Mouse (Mus musculus): ENCODE results near the gene Ptch2. TPM values are rescaled to one million over a fixed set of nuclear protein-coding genes. Genes with fewer than 3 reads are reported as not detected.

The Ptch2 gene
- polyA plus RNA-seq, 1 experiment from 2014 or later, result 7.4 TPM

DNA sequence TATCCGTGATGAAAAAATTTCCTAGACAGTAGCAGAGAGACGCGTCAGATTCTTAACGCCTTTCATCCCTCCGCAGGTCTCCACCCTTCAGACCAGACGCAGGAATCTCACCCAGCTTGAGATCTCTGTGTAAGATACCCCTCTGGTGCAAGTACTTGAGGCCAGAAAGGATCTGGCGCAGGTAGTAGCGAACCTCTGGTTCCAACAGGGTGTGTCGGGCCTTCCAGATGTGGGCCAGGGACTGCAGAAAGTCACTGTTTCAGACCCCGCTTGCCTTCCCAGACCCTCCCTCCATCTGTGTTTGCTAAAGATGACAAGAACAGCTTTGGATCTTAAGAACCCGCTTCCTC is 36.9 kb downstream of the Ptch2 start:
- H3K4me1 ChIP-seq (replicated peaks), result peaks cover 38% of the 10 kb centered on the region
- peaks cover 28% of the 10 kb centered on the region for H3K36me3 ChIP-seq
- H3K4me2 ChIP-seq, result peak overlapping the region; percentile 76
- peak overlapping the region; percentile 92 for H3K9ac ChIP-seq
- 7% methylated on average over 11 of the region's 11 CpGs for WGBS
- peak overlapping the region; percentile 81 for H3K27ac ChIP-seq (replicated peaks)
- ATAC-seq (ENCODE audit: low read depth), result no peak
- no peaks in the 10 kb centered on the region for H3K27me3 ChIP-seq
- peak overlapping the region; percentile 83 for H3K4me3 ChIP-seq
- no peaks in the 10 kb centered on the region for H3K9me3 ChIP-seq

DNA sequence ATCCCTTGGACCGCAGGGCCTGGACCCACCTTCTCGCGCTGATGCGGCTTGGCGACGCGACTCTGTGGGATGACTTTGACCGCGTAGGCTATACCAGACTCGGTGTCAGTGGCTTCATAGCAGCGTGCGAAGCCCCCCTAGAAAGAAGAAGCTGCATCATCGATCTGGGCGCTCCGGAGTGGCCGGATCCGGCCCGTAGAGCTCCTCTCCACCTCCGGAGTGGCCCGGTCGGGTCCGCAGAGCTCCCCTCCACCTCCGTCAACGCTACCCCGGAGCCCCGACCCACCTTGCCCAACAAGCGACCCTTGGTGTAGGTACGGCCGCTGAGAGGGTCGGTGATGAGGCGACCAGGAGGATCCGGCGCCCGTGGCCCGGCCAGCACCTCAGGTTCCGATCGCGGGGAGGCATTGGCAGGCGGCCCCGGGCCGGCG is 37.5 kb downstream of the Ptch2 start:
- Histone ChIP-seq H3K9ac (peak overlapping the region; percentile 92), H3K4me1 (replicated peaks) (peaks cover 38% of the 10 kb centered on the region), H3K27ac (replicated peaks) (peak overlapping the region; percentile 81), H3K36me3 (peaks cover 22% of the 10 kb centered on the region), H3K27me3 (no peaks in the 10 kb centered on the region), H3K9me3 (no peaks in the 10 kb centered on the region), H3K4me3 (peak overlapping the region; percentile 83), H3K4me2 (peak overlapping the region; percentile 76)
- WGBS, result under 1% methylated on average over 42 of the region's 42 CpGs
- ATAC-seq (ENCODE audit: low read depth), result peak; percentile 56

- Histone ChIP-seq H3K9ac (peak within 1 kb of the TSS; percentile 92), H3K27me3 (no peaks in the 10 kb centered on the region), H3K9me3 (no peaks in the 10 kb centered on the region), H3K27ac (replicated peaks) (peak within 1 kb of the TSS; percentile 81), H3K36me3 (peaks cover 16% of the 10 kb centered on the region), H3K4me2 (peak within 1 kb of the TSS; percentile 76), H3K4me1 (replicated peaks) (peaks cover 38% of the 10 kb centered on the region), H3K4me3 (peak within 1 kb of the TSS; percentile 83)
- WGBS, result 3% methylated on average over 42 of the region's 48 CpGs
- ATAC-seq (ENCODE audit: low read depth), result peak; percentile 91
These were observed 38.1 kb downstream of the Ptch2 start, which contains the start of gene Plk3 for GRCm38 (mm10) chr4:117133817-117134600. Gene Plk3 (minus strand): TSS chr4:117133963.

DNA sequence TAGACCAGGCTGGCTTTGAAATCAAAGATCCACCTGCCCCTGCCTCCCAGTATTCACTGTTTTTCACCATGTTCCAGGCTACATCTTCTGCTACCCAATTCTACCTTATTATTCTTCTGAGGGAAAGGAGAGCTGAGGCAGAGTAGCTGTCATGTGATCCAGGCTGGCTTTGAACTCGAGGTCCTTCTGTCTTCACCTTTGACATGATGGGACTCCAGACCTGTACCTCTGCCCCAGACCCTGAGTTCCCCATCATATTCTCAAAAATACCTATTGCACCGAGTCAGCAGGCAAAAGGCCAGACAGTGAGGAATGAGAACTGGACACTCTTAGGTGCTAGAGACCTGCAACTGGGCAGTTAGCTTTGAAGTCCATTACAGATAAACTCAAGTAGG is 38.7 kb downstream of the Ptch2 start:
- Histone ChIP-seq H3K27ac (replicated peaks) (0 out of 2 replicates have a peak overlapping the region, but pooled peaks have one; percentile 68), H3K4me3 (0 out of 2 replicates have a peak overlapping the region, but pooled peaks have one; percentile 83), H3K27me3 (no peaks in the 10 kb centered on the region), H3K4me1 (replicated peaks) (peaks cover 38% of the 10 kb centered on the region), H3K36me3 (peaks cover 12% of the 10 kb centered on the region), H3K9ac (no peak overlapping the region), H3K4me2 (peak overlapping the region; percentile 76), H3K9me3 (no peaks in the 10 kb centered on the region)
- ATAC-seq (ENCODE audit: low read depth), result no peak
- WGBS, result 42% methylated on average over 2 of the region's 2 CpGs

DNA sequence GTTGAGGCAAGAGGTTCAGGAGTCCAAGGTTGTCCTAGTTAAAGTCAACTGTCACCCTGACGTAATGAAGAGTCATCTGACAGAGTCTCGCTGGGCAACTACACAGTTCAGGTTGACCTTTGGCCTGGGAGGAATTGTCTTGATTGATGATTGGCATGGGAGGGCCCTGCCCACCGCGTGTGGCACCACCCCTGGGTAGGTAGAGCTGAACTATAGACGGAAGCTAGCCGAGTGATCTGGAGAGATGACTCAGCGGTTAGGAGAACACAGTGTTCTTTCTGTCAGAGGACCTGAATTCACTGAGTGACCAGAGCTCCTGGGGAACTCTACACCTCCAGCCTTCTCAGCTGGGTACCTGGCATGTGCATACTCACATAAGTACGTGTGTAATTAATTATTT is 40.2 kb downstream of the Ptch2 start:
- H3K4me2 ChIP-seq, result no peak overlapping the region
- ATAC-seq (ENCODE audit: low read depth), result no peak
- no peak overlapping the region for H3K9ac ChIP-seq
- H3K27ac ChIP-seq (replicated peaks), result no peak overlapping the region
- no peaks in the 10 kb centered on the region for H3K27me3 ChIP-seq
- H3K9me3 ChIP-seq, result no peaks in the 10 kb centered on the region
- H3K4me1 ChIP-seq (replicated peaks), result peaks cover 30% of the 10 kb centered on the region
- 32% methylated on average over 8 of the region's 8 CpGs for WGBS
- H3K36me3 ChIP-seq, result no peaks in the 10 kb centered on the region
- no peak overlapping the region for H3K4me3 ChIP-seq

- WGBS, result 77% methylated on average over 16 of the region's 17 CpGs
- no peak overlapping the region for H3K4me3 ChIP-seq
- no peaks in the 10 kb centered on the region for H3K27me3 ChIP-seq
- H3K4me1 ChIP-seq (replicated peaks), result peaks cover 6% of the 10 kb centered on the region
- no peaks in the 10 kb centered on the region for H3K9me3 ChIP-seq
- no peaks in the 10 kb centered on the region for H3K36me3 ChIP-seq
- no peak overlapping the region for H3K9ac ChIP-seq
- no peak overlapping the region for H3K4me2 ChIP-seq
- no peak for ATAC-seq (ENCODE audit: low read depth)
- no peak overlapping the region for H3K27ac ChIP-seq (replicated peaks)
These were observed 42.7 kb downstream of the Ptch2 start for GRCm38 (mm10) chr4:117138295-117139216.

DNA sequence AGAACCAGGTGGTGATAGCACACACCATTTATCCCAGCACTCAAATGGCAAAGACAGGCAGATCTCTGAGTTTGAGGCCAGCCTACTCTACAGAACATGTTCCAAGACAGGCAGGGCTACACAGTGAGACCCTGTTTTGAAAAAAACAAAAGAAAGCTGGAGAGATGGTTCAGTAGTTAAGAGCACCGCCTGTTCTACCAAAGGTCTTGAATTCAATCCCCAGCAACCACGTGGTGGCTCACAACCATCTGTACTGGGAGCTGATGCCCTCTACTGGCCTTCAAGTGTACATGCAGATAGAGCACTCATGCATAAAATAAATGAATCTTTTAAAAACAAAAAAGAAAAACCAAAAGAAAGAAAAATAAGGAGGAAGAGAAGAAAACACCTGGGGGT is 43.3 kb downstream of the Ptch2 start:
- Histone ChIP-seq H3K27me3 (no peaks in the 10 kb centered on the region), H3K9ac (no peak overlapping the region), H3K4me1 (replicated peaks) (peaks cover 3% of the 10 kb centered on the region), H3K9me3 (no peaks in the 10 kb centered on the region), H3K4me3 (no peak overlapping the region), H3K4me2 (no peak overlapping the region), H3K27ac (replicated peaks) (no peak overlapping the region), H3K36me3 (no peaks in the 10 kb centered on the region)
- 3% methylated on average over 2 of the region's 2 CpGs for WGBS
- ATAC-seq (ENCODE audit: low read depth), result no peak

GRCm38 (mm10) chr4:117140613-117141012 is 44.7 kb downstream of the Ptch2 start:
- 42% methylated on average over 4 of the region's 4 CpGs for WGBS
- no peak overlapping the region for H3K4me3 ChIP-seq
- H3K4me2 ChIP-seq, result no peak overlapping the region
- no peak overlapping the region for H3K9ac ChIP-seq
- no peaks in the 10 kb centered on the region for H3K27me3 ChIP-seq
- no peak overlapping the region for H3K27ac ChIP-seq (replicated peaks)
- ATAC-seq (ENCODE audit: low read depth), result no peak
- H3K36me3 ChIP-seq, result no peaks in the 10 kb centered on the region
- H3K4me1 ChIP-seq (replicated peaks), result no peaks in the 10 kb centered on the region
- no peaks in the 10 kb centered on the region for H3K9me3 ChIP-seq

DNA sequence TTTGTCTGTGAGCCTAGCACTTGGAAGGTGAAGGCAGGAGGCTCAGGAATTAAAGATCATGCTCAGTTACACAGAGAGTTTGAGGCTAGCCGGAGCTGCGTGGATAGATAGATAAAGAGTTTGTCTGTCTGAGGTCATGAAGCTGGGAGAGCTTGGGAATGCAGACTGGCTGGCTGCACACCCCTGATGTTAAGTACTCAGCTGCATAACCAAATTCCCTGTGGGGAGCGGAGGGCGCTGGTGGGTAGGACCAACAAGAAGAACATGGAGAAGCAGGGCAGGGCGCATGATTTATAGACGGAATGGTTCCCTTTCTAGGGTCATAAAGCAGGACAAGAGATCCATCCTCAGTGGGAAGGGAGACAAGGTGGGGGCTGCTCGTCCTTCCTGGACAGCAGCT is 47.1 kb downstream of the Ptch2 start:
- no peak for ATAC-seq (ENCODE audit: low read depth)
- Histone ChIP-seq H3K9me3 (no peaks in the 10 kb centered on the region), H3K27me3 (no peaks in the 10 kb centered on the region), H3K4me2 (no peak overlapping the region), H3K4me3 (no peak overlapping the region), H3K4me1 (replicated peaks) (no peaks in the 10 kb centered on the region), H3K36me3 (0 out of 2 replicates have a peak, but pooled peaks cover 3% of the 10 kb centered on the region), H3K9ac (no peak overlapping the region), H3K27ac (replicated peaks) (no peak overlapping the region)
- 49% methylated on average over 7 of the region's 7 CpGs for WGBS

DNA sequence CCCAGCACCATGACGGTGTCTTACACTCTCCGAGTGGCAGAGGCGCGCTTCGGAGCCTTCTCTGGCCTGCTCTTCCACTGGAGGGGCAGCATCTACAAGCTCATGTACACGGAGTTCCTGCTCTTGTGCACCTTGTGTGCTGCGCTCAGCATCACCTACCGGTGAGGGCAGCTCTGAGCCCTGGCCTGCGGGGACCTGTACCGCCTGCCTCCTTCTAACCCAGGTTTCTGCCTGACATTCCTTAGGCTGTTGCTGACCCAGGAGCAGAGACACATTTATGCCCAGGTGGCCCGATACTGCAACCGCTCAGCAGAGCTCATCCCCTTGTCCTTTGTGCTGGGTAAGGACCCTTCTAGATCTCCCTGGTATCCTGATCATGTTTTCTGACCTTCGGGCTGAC is 49.4 kb downstream of the Ptch2 start:
- Histone ChIP-seq H3K4me3 (no peak overlapping the region), H3K9me3 (no peaks in the 10 kb centered on the region), H3K27ac (replicated peaks) (no peak overlapping the region), H3K36me3 (peaks cover 23% of the 10 kb centered on the region), H3K27me3 (no peaks in the 10 kb centered on the region), H3K4me2 (no peak overlapping the region), H3K4me1 (replicated peaks) (no peaks in the 10 kb centered on the region), H3K9ac (no peak overlapping the region)
- 92% methylated on average over 13 of the region's 13 CpGs for WGBS
- no peak for ATAC-seq (ENCODE audit: low read depth)

- no peaks in the 10 kb centered on the region for H3K4me1 ChIP-seq (replicated peaks)
- no peaks in the 10 kb centered on the region for H3K9me3 ChIP-seq
- H3K4me3 ChIP-seq, result no peak overlapping the region
- no peak overlapping the region for H3K9ac ChIP-seq
- H3K27ac ChIP-seq (replicated peaks), result no peak overlapping the region
- no peak for ATAC-seq (ENCODE audit: low read depth)
- no peak overlapping the region for H3K4me2 ChIP-seq
- peaks cover 32% of the 10 kb centered on the region for H3K36me3 ChIP-seq
- WGBS, result 35% methylated on average over 15 of the region's 15 CpGs
- no peaks in the 10 kb centered on the region for H3K27me3 ChIP-seq
These were observed 50.3 kb downstream of the Ptch2 start for GRCm38 (mm10) chr4:117146176-117146575.

DNA sequence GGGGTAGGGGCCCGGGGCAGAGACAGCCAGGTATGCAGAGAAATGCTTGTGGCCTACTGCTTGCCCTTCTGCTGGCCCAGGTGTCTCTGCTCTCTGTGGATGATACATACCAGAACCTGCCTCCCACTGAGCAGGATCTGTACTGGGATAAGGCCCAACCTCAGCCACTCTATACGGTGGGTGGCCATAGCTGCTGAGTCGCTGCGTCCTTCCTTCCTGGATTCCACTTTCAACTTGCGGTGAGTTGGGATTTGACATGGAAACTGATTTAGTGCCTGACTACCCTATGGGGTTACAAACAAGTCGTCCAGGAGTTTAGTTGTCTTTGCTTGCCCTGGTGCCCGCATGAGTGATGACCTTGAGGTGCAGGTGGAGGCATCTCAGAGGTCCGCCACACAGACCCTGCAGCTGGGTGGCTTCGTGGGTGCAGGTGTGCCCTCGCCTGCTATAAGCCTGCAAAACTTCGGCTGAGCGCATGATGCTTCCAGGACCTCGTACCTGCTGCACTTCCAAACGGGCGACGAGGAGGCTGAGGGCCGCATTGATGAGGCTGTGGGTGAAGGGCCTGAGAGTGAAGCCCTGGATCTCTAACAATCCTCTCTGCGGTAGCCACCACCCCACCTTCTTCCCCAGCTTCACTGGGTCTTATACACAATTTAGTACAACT is 52.3 kb downstream of the Ptch2 start:
- ATAC-seq (ENCODE audit: low read depth), result no peak
- Histone ChIP-seq H3K9ac (no peak overlapping the region), H3K4me3 (no peak overlapping the region), H3K27me3 (no peaks in the 10 kb centered on the region), H3K9me3 (no peaks in the 10 kb centered on the region), H3K36me3 (peaks cover 50% of the 10 kb centered on the region), H3K4me2 (no peak overlapping the region), H3K4me1 (replicated peaks) (peaks cover 10% of the 10 kb centered on the region), H3K27ac (replicated peaks) (no peak overlapping the region)
- 85% methylated on average over 18 of the region's 18 CpGs for whole genome bisulfite sequencing
